Mouse (Mus musculus) MEL (cell line): ENCODE data around the gene Map3k6. TPM values are rescaled to one million over a fixed set of nuclear protein-coding genes. Genes with fewer than 3 reads are reported as not detected.

Experiments
- DNase-seq: peaks from one replicate; pipeline ENCODE4 v3.0.0; 2011; ENCODE audit warnings: low read depth, low spot score
- H3K27ac ChIP-seq: 2 replicates; pipeline ENCODE4 v1.5.1; 2012; ENCODE audit warnings: low read depth, mild to moderate bottlenecking, control low read depth, low read length, moderate library complexity; ENCODE audit not compliant: control insufficient read depth
- H3K27me3 ChIP-seq, 2 experiments: fragments of 150-350 bp in 1 of 2; sonication (generic) in 1 of 2; 2 replicates each; pipeline ENCODE4 v1.6.1; 2012; ENCODE audit warnings: low read length in 2 of 2, mild to moderate bottlenecking in 2 of 2, improper control_type of control experiment in 1 of 2, moderate library complexity in 1 of 2; ENCODE audit not compliant: insufficient read depth in 2 of 2, control insufficient read depth in 1 of 2
- H3K36me3 ChIP-seq, 2 experiments: 2 replicates each; pipeline ENCODE4 v1.6.1; 2012 to 2014; ENCODE audit warnings: low read length in 2 of 2, improper control_type of control experiment in 1 of 2, inconsistent platforms in 1 of 2, mild to moderate bottlenecking in 1 of 2; ENCODE audit not compliant: insufficient read depth in 2 of 2, control insufficient read depth in 1 of 2
- H3K4me1 ChIP-seq, 2 experiments: fragments of 150-350 bp in 1 of 2; sonication (generic) in 1 of 2; 2 replicates each; pipeline ENCODE4 v1.6.1; 2012; ENCODE audit warnings: low read length in 2 of 2, improper control_type of control experiment in 1 of 2, mild to moderate bottlenecking in 1 of 2; ENCODE audit not compliant: insufficient read depth in 2 of 2, control insufficient read depth in 1 of 2
- H3K4me3 ChIP-seq, 2 experiments: fragments of 150-350 bp in 1 of 2; sonication (generic) in 1 of 2; 2 replicates each; pipeline ENCODE4 v1.5.1; 2012; ENCODE audit warnings: low read depth in 2 of 2, low read length in 2 of 2, mild to moderate bottlenecking in 2 of 2, moderate library complexity in 2 of 2, control low read depth in 1 of 2, improper control_type of control experiment in 1 of 2; ENCODE audit not compliant: control insufficient read depth in 1 of 2, insufficient read depth in 1 of 2
- H3K79me2 ChIP-seq: 2 replicates; pipeline ENCODE4 v1.6.1; 2012; ENCODE audit warnings: mild to moderate bottlenecking, low read length, moderate library complexity; ENCODE audit not compliant: control insufficient read depth, poor library complexity, insufficient read depth
- H3K9ac ChIP-seq: 2 replicates; pipeline ENCODE4 v1.6.1; 2012; ENCODE audit warnings: low read depth, mild to moderate bottlenecking, control low read depth, low read length, moderate library complexity; ENCODE audit not compliant: control insufficient read depth, poor library complexity, severe bottlenecking
- H3K9me3 ChIP-seq: fragments of 150-350 bp; sonication (generic); replicated peaks from 2 replicates; pipeline ENCODE4 v1.6.1; 2012; ENCODE audit warnings: mild to moderate bottlenecking, low read length, improper control_type of control experiment, moderate library complexity; ENCODE audit not compliant: insufficient read depth
- BHLHE40 ChIP-seq: IDR thresholded peaks from 2 replicates; pipeline ENCODE4 v1.6.1; 2012; ENCODE audit warnings: low read depth, mild to moderate bottlenecking, inconsistent platforms, low read length, improper control_type of control experiment, borderline replicate concordance
- CHD2 ChIP-seq: IDR thresholded peaks from 2 replicates; pipeline ENCODE4 v1.6.1; 2011; ENCODE audit warnings: low read length, improper control_type of control experiment
- CTCF ChIP-seq, 3 experiments: IDR thresholded peaks in 2 of 3; conservative IDR thresholded peaks in 1 of 3; 2 replicates each; pipeline ENCODE4 v1.5.1; 2011 to 2012; ENCODE audit warnings: low read length in 3 of 3, low read depth in 2 of 3, mild to moderate bottlenecking in 2 of 3, improper control_type of control experiment in 1 of 3, inconsistent platforms in 1 of 3, mixed read lengths in 1 of 3, moderate library complexity in 1 of 3; ENCODE audit not compliant: control insufficient read depth in 1 of 3, insufficient read depth in 1 of 3, poor library complexity in 1 of 3, severe bottlenecking in 1 of 3
- E2F4 ChIP-seq: IDR thresholded peaks from 2 replicates; pipeline ENCODE4 v1.6.1; 2011; ENCODE audit warnings: low read depth, low read length, improper control_type of control experiment, borderline replicate concordance
- ELF1 ChIP-seq: IDR thresholded peaks from 2 replicates; pipeline ENCODE4 v1.6.1; 2014; ENCODE audit warnings: low read depth, mild to moderate bottlenecking, inconsistent platforms, low read length, improper control_type of control experiment, moderate library complexity
- EP300 ChIP-seq, 2 experiments: IDR thresholded peaks; 2 replicates each; pipeline ENCODE4 v1.6.1; 2011; ENCODE audit warnings: improper control_type of control experiment in 2 of 2, low read length in 2 of 2, low read depth in 1 of 2, mild to moderate bottlenecking in 1 of 2
- GABPA ChIP-seq: IDR thresholded peaks from 2 replicates; pipeline ENCODE4 v1.6.1; 2012; ENCODE audit warnings: low read depth, mild to moderate bottlenecking, inconsistent platforms, low read length, improper control_type of control experiment, moderate library complexity
- GATA1 ChIP-seq: IDR thresholded peaks from 2 replicates; pipeline ENCODE4 v1.6.1; 2011; ENCODE audit warnings: low read depth, low read length, improper control_type of control experiment
- HCFC1 ChIP-seq: IDR thresholded peaks from 2 replicates; pipeline ENCODE4 v1.6.1; 2012; ENCODE audit warnings: low read depth, mild to moderate bottlenecking, inconsistent platforms, low read length, improper control_type of control experiment, moderate library complexity
- JUND ChIP-seq: IDR thresholded peaks from 2 replicates; pipeline ENCODE4 v1.6.1; 2011; ENCODE audit warnings: low read depth, mild to moderate bottlenecking, improper control_type of control experiment, low read length
- KAT2A ChIP-seq: conservative IDR thresholded peaks from 2 replicates; pipeline ENCODE4 v1.6.1; 2012; ENCODE audit warnings: low read depth, low read length, improper control_type of control experiment, inconsistent platforms
- MAFK ChIP-seq: IDR thresholded peaks from 2 replicates; pipeline ENCODE4 v1.6.1; 2011; ENCODE audit warnings: low read depth, mild to moderate bottlenecking, low read length, improper control_type of control experiment, borderline replicate concordance
- MAX ChIP-seq: IDR thresholded peaks from 2 replicates; pipeline ENCODE4 v1.6.1; 2011; ENCODE audit warnings: low read length, improper control_type of control experiment
- MAZ ChIP-seq: IDR thresholded peaks from 2 replicates; pipeline ENCODE4 v1.6.1; 2012; ENCODE audit warnings: low read depth, mild to moderate bottlenecking, inconsistent platforms, low read length, improper control_type of control experiment
- MXI1 ChIP-seq: IDR thresholded peaks from 2 replicates; pipeline ENCODE4 v1.6.1; 2011; ENCODE audit warnings: mild to moderate bottlenecking, low read depth, low read length, improper control_type of control experiment
- MYC ChIP-seq: IDR thresholded peaks from 2 replicates; pipeline ENCODE4 v1.6.1; 2011; ENCODE audit warnings: low read depth, mild to moderate bottlenecking, low read length, improper control_type of control experiment, moderate library complexity
- NELFE ChIP-seq: IDR thresholded peaks from 2 replicates; pipeline ENCODE4 v1.6.1; 2011; ENCODE audit warnings: low read depth, low read length, improper control_type of control experiment
- NRF1 ChIP-seq: IDR thresholded peaks from 2 replicates; pipeline ENCODE4 v1.6.1; 2014; ENCODE audit warnings: low read depth, mild to moderate bottlenecking, inconsistent platforms, low read length, improper control_type of control experiment, moderate library complexity; ENCODE audit not compliant: poor library complexity, insufficient read depth, severe bottlenecking
- POLR2A ChIP-seq, 2 experiments: IDR thresholded peaks; 2 replicates each; pipeline ENCODE4 v1.6.1; 2011 to 2012; ENCODE audit warnings: low read length in 2 of 2, mild to moderate bottlenecking in 2 of 2, control low read depth in 1 of 2, improper control_type of control experiment in 1 of 2, low read depth in 1 of 2, moderate library complexity in 1 of 2; ENCODE audit not compliant: control insufficient read depth in 1 of 2, insufficient read depth in 1 of 2, poor library complexity in 1 of 2
- RAD21 ChIP-seq: IDR thresholded peaks from 2 replicates; pipeline ENCODE4 v1.6.1; 2011; ENCODE audit warnings: mild to moderate bottlenecking, low read depth, low read length, improper control_type of control experiment
- SIN3A ChIP-seq: IDR thresholded peaks from 2 replicates; pipeline ENCODE4 v1.6.1; 2012; ENCODE audit warnings: low read length, improper control_type of control experiment, inconsistent platforms
- TAL1 ChIP-seq: IDR thresholded peaks from 2 replicates; pipeline ENCODE4 v1.6.1; 2012; ENCODE audit warnings: mild to moderate bottlenecking, inconsistent platforms, low read length, moderate library complexity, mixed read lengths
- TCF12 ChIP-seq: IDR thresholded peaks from 2 replicates; pipeline ENCODE4 v1.6.1; 2014; ENCODE audit warnings: low read depth, mild to moderate bottlenecking, inconsistent platforms, low read length, improper control_type of control experiment, moderate library complexity
- USF1 ChIP-seq: IDR thresholded peaks from 2 replicates; pipeline ENCODE4 v1.6.1; 2014; ENCODE audit warnings: low read depth, mild to moderate bottlenecking, inconsistent platforms, low read length, improper control_type of control experiment, moderate library complexity
- USF2 ChIP-seq, 2 experiments: IDR thresholded peaks; 2 replicates each; pipeline ENCODE4 v1.6.1; 2011 to 2012; ENCODE audit warnings: improper control_type of control experiment in 2 of 2, low read length in 2 of 2, borderline replicate concordance in 1 of 2, inconsistent platforms in 1 of 2, low read depth in 1 of 2, mild to moderate bottlenecking in 1 of 2; ENCODE audit not compliant: insufficient read depth in 1 of 2
- ZNF384 ChIP-seq: IDR thresholded peaks from 2 replicates; pipeline ENCODE4 v1.6.1; 2012; ENCODE audit warnings: low read depth, mild to moderate bottlenecking, inconsistent platforms, low read length, improper control_type of control experiment
- polyA plus RNA-seq, 2 experiments: library from polyadenylated mRNA; stranded (reverse) in 1 of 2; unstranded in 1 of 2; fragments of >175 nt in 1 of 2; fragments of >200 nt in 1 of 2; gene quantifications; 2 replicates each; pipeline versions ENCODE4 v1.2.1 to v1.2.4; 2012; ENCODE audit warnings: low replicate concordance in 2 of 2, low read depth in 1 of 2; ENCODE audit not compliant: insufficient read length in 2 of 2, insufficient read depth in 1 of 2, missing spikeins in 1 of 2
- total RNA-seq: library from RNA; depleted of rRNA; stranded (reverse); fragments of 300-350 nt; gene quantifications from 2 replicates; pipeline ENCODE4 v1.2.3, GENCODE M21; 2012

The Map3k6 gene
- total and polyA plus RNA-seq, 3 experiments, result 19.1 to 21.9 TPM; not detected in 1

- H3K27me3 ChIP-seq, result no peaks in the 10 kb centered on the region
- H3K36me3 ChIP-seq, result no peaks in the 10 kb centered on the region
- TF ChIP-seq KAT2A (no peak), MAX (no peak), EP300 (IDR thresholded peaks at IDR 0.05; ENCODE audit: low read depth in 1 of 2, low read length in 2 of 2) (no peak)
- DNase-seq, result no peak
- no peak overlapping the region for H3K4me3 ChIP-seq
- no peak overlapping the region for H3K9ac ChIP-seq
- no peaks in the 10 kb centered on the region for H3K79me2 ChIP-seq
- H3K27ac ChIP-seq, result no peak overlapping the region
- no peaks in the 10 kb centered on the region for H3K9me3 ChIP-seq
- no peaks in the 10 kb centered on the region for H3K4me1 ChIP-seq
Measured at GRCm38 (mm10) chr4:133261641-133262374, 21.2 kb downstream of the Map3k6 start.

GRCm38 (mm10) chr4:133262375-133262765 lies 21.8 kb downstream of the Map3k6 start:
- no peak overlapping the region for H3K27ac ChIP-seq
- no peaks in the 10 kb centered on the region for H3K4me1 ChIP-seq

DNA sequence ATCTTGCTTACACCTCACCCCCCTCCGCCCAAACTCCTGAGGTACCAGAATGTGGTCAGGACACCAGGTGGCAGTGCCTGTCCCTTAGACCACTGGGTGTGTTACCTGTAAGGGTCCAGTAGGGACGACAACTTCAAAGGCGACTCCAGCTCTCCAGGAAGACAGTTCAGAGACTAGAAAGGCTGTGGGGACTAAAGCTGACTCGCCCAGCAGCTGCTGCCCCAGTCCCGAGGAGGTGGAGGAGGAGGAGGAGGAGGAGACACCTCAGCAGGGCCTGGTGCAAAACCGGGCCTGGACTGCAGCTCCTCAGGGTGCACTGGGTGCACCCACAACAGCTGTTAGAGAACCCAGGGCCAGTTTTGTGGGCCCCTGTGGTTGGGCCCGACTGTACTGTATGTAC lies 22.3 kb downstream of the Map3k6 start, which contains the start of gene Sytl1:
Gene Sytl1 (minus strand): TSS at position 232 of the 400 bp plus-strand sequence.
- Histone ChIP-seq H3K4me3 (no peak within 1 kb of the TSS), H3K4me1 (no peaks in the 10 kb centered on the region), H3K79me2 (no peaks in the 10 kb centered on the region), H3K27ac (no peak within 1 kb of the TSS), H3K36me3 (no peaks in the 10 kb centered on the region; a peak in 1 of 4 replicates), H3K27me3 (no peaks in the 10 kb centered on the region)
- no peak for DNase-seq
- TF ChIP-seq GATA1, result no peak
- TF ChIP-seq ZNF384, result no peak
- TF ChIP-seq USF2 (IDR thresholded peaks at IDR 0.05; ENCODE audit: borderline replicate concordance in 1 of 2, insufficient read depth in 1 of 2, low read depth in 1 of 2, low read length in 2 of 2), result no peak
- TF ChIP-seq HCFC1, result no peak
- no peak for TF ChIP-seq CHD2
- no peak for TF ChIP-seq MAFK
- TF ChIP-seq ELF1, result no peak
- TF ChIP-seq NELFE, result no peak
- TF ChIP-seq TCF12, result no peak
- TF ChIP-seq NRF1, result no peak
- no peak for TF ChIP-seq MXI1
- no peak for TF ChIP-seq USF1
- TF ChIP-seq JUND, result no peak
- no peak for TF ChIP-seq E2F4
- TF ChIP-seq RAD21, result no peak
- no peak for TF ChIP-seq MAX
- TF ChIP-seq SIN3A, result no peak
- no peak for TF ChIP-seq TAL1
- no peak for TF ChIP-seq GABPA
- no peak for TF ChIP-seq POLR2A (IDR thresholded peaks at IDR 0.05; ENCODE audit: control insufficient read depth in 1 of 2, insufficient read depth in 1 of 2, low read depth in 1 of 2, low read length in 2 of 2, poor library complexity in 1 of 2)
- TF ChIP-seq, all 39 proteins: peak for 0
- Histone ChIP-seq H3K9me3 (no peaks in the 10 kb centered on the region), H3K9ac (no peak within 1 kb of the TSS)

More at GRCm38 (mm10) chr4:133262375-133262765, 21.8 kb downstream of the Map3k6 start:
- no peak for DNase-seq
- TF ChIP-seq MYC (no peak), ELF1 (no peak), TAL1 (no peak), MAZ (no peak), POLR2A (IDR thresholded peaks at IDR 0.05; ENCODE audit: control insufficient read depth in 1 of 2, insufficient read depth in 1 of 2, low read depth in 1 of 2, low read length in 2 of 2, poor library complexity in 1 of 2) (no peak), SIN3A (no peak), BHLHE40 (no peak), MXI1 (no peak), CTCF (IDR thresholded peaks at IDR 0.05 in 2 of 3, conservative IDR thresholded peaks at IDR 0.05 in 1 of 3; ENCODE audit: control insufficient read depth in 1 of 3, insufficient read depth in 1 of 3, low read depth in 2 of 3, low read length in 3 of 3, poor library complexity in 1 of 3, severe bottlenecking in 1 of 3) (no peak), RAD21 (no peak), KAT2A (no peak)
- H3K27me3 ChIP-seq, result no peaks in the 10 kb centered on the region
- no peak overlapping the region for H3K4me3 ChIP-seq
- H3K9me3 ChIP-seq, result no peaks in the 10 kb centered on the region
- H3K9ac ChIP-seq, result no peak overlapping the region
- H3K36me3 ChIP-seq, result no peaks in the 10 kb centered on the region
- H3K79me2 ChIP-seq, result no peaks in the 10 kb centered on the region
